Mouse (Mus musculus): Measurements from ENCODE around the gene C1qtnf5.

GRCm38 (mm10) chr9:44081581-44081980 is 25.5 kb upstream of the C1qtnf5 start:
- TF ChIP-seq CTCF (IDR thresholded peaks at IDR 0.05): no peak
- no peak for TF ChIP-seq EP300 (IDR thresholded peaks at IDR 0.05)

All from lung, postnatal 0 days (tissue).